Mouse (Mus musculus): ENCODE results near the gene Ces2f. TPM values are rescaled to one million over a fixed set of nuclear protein-coding genes. Genes with fewer than 3 reads are reported as not detected.
A peak's percentile ranks its signal among the peaks of the same experiment; 100 is the strongest.
"Not testable (repeated sequence)": the region's sequence is repeated elsewhere in the genome, so short reads cannot be mapped to it uniquely, and the experiment has no call there.

Gene Ces2f
- not detected in 2 replicates for total RNA-seq (2015; ENCODE audit: low replicate concordance)
- total RNA-seq (2017; ENCODE audit: low replicate concordance), result not detected in 2 replicates

- no peak for ATAC-seq (replicated peaks; ENCODE audit: low FRiP score, poor library complexity, severe bottlenecking)
These were observed at the start of gene Ces2f for GRCm38 (mm10) chr8:104947056-104947455. Gene Ces2f (plus strand): TSS chr8:104947356.

- no peak for ATAC-seq (replicated peaks; ENCODE audit: low FRiP score, poor library complexity, severe bottlenecking)
These were observed 45.4 kb upstream of the Ces2f start for GRCm38 (mm10) chr8:104901746-104902145.

- ATAC-seq (replicated peaks; ENCODE audit: low FRiP score, poor library complexity, severe bottlenecking), result no peak
These were observed 40.0 kb upstream of the Ces2f start for GRCm38 (mm10) chr8:104907111-104907510.

GRCm38 (mm10) chr8:104909021-104909420, 38.1 kb upstream of the Ces2f start:
- ATAC-seq (replicated peaks; ENCODE audit: low FRiP score, poor library complexity, severe bottlenecking), result not testable (repeated sequence)

DNA sequence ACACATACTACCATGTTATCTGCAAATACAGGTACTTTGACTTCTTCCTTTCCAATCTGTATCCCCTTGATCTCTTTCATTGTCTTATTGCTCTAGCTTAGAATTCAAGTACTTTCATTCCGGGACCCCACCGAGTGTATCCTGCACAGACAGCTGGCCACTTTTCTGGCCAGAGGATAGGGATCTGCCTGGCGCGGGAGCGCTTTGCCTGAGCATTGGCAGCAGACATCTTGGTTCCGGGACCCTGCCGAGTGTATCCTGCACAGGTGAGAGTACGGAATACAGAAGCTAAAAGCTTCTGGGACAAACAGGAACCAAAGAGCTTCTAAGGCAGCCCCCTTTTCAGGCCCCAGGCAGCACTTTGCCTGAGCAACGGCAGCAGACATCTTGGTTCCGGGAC, 37.5 kb upstream of the Ces2f start:
- not testable (repeated sequence) for ATAC-seq (replicated peaks; ENCODE audit: low FRiP score, poor library complexity, severe bottlenecking)

- ATAC-seq (replicated peaks; ENCODE audit: low FRiP score, poor library complexity, severe bottlenecking), result no peak
These were observed 21.1 kb upstream of the Ces2f start, which contains the start of gene Ces2e for GRCm38 (mm10) chr8:104925972-104926596. Gene Ces2e (plus strand): TSS chr8:104926260.

- no peak for ATAC-seq (replicated peaks; ENCODE audit: low FRiP score, poor library complexity, severe bottlenecking)
These were observed 19.9 kb upstream of the Ces2f start for GRCm38 (mm10) chr8:104927301-104927700.

DNA sequence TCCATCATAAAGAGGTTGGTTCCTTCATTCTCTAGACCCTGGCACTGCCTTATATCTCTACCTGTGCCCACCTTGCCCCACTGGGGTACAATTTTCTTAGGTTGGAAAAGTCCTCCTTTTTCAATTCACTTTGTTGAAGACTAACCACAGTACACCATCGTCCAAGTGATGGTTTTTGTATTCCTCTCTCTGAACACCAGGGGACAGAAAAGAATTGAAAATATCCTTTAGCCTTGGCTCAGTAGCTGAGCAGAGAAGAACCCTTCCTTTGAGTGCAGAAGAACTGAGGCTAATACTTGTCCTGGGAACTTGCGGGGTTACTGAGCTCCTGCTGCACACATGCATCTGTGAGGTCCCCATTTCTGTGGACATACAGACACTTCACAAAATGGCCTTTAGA, 2.5 kb upstream of the Ces2f start:
- ATAC-seq (replicated peaks; ENCODE audit: low FRiP score, poor library complexity, severe bottlenecking), result no peak

GRCm38 (mm10) chr8:104949031-104949430, 1.9 kb downstream of the Ces2f start:
- no peak for ATAC-seq (replicated peaks; ENCODE audit: low FRiP score, poor library complexity, severe bottlenecking)

DNA sequence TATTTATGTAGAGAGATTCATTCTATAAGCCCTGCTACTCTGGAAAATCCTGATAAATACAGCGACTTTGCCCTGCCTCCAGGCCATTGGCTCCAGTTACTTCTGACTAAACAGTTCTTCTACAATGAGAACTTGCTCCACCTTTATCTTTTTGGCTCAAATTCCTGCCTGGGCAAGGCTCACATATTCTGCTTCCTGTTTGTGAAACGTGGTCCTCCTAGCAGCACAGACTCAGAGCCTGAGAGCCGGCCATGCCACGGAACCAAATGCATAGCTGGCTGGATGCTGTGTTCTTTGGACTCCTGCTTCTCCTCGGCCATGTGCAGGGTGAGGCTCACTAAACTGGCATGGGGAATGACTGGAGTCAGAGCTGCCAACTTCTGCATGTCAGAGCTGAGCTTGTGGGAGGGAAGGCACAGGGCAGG, 14.4 kb downstream of the Ces2f start, which contains the start of gene Ces2g:
Gene Ces2g (plus strand): TSS at position 182 of the 425 bp plus-strand sequence.
- peak; percentile 69 for ATAC-seq (replicated peaks; ENCODE audit: low FRiP score, poor library complexity, severe bottlenecking)

DNA sequence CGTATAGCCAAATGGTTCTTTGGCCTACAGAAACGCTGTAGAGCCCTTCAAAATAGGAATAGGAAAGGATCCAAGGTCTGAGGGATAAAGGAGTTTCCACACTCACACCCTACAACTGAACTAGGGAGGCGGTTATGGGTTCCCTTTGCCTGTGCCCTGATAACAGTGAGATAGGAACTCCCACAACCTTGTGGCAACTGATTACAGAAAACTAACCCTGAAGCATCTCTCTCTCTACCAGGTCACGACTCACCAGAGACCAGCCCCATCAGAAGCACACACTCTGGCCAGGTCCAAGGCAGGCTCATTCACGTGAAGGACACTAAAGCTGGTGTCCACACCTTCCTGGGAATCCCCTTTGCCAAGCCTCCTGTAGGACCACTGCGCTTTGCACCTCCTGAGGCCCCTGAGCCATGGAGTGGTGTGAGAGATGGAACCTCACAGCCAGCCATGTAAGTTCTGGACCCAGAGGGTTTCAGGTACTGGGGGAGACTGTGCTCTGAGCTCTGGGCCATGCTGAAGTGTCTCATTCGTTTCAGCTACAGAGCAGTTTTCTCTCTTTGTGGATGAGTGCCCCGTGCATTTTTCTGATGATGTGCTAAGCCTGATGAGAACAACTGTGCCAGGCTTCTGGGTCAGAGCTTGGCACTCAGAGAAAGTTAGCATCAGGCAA, 15.2 kb downstream of the Ces2f start:
- peak; percentile 89 for ATAC-seq (replicated peaks; ENCODE audit: low FRiP score, poor library complexity, severe bottlenecking)

DNA sequence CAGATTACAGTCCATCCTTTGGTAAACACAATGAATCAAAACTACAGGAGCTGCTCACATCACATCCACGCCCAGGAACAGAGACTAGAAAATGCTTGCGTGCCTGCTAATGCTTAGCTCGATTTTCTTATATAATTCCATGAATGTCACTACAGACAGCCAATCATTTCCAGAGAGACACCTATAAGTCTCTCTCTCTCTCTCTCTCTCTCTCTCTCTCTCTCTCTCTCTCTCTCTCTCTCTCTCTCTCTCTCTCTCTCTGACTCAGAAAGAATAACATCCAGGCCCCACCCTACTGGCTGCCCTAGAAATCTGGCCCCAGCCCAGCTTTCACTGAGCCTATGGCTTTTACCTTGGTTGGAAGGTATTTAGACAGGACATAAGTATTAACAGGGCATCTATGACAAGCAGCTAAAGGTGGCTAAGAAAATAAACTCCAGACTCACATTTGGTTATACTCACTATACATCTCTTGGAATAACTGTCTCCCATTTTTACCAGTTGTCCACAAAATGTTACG, 16.3 kb downstream of the Ces2f start:
- ATAC-seq (replicated peaks; ENCODE audit: low FRiP score, poor library complexity, severe bottlenecking), result 0 out of 2 replicates have a peak, but pooled peaks have one; percentile 5

DNA sequence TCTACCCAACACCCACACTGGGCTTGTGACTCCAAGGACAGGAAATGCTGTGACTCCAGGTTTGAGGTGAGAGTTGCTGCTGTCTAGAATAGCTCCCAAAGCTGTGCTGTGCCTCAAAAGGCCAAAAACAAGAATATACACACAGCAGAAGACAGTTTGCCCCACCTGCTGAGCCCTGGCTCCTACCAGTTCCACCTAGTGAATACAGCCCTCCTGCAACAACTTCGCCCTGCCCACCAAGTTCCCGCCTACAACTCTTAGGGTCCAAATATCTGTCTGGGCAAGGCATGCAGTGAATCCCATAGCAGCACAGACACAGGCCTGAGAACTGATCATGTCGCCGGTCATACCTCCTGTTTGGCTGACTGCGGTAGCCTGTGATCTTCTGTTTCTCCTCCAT, 37.0 kb downstream of the Ces2f start:
- no peak for ATAC-seq (replicated peaks; ENCODE audit: low FRiP score, poor library complexity, severe bottlenecking)

GRCm38 (mm10) chr8:104984942-104985341, 37.8 kb downstream of the Ces2f start:
- ATAC-seq (replicated peaks; ENCODE audit: low FRiP score, poor library complexity, severe bottlenecking), result no peak

DNA sequence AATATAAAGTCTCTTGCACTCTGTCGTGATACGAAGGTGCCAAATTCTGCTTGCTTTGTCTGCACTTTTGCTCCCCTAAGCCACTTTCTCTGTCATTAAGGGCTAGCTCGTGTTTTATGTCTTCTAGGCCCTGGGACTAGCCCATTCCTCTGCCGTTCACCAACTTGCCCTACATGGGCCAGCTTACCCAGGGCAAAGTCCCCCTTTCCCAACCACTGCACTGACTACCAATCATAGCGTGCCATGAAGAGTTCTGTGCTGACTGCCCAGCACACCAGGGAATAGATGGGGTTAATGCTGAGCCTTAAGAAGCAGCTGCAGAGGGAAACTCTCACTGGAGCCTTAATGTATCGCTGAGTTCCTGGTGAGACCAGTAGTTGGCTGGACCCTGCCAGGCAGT, 51.0 kb downstream of the Ces2f start:
- no peak for ATAC-seq (replicated peaks; ENCODE audit: low FRiP score, poor library complexity, severe bottlenecking)

DNA sequence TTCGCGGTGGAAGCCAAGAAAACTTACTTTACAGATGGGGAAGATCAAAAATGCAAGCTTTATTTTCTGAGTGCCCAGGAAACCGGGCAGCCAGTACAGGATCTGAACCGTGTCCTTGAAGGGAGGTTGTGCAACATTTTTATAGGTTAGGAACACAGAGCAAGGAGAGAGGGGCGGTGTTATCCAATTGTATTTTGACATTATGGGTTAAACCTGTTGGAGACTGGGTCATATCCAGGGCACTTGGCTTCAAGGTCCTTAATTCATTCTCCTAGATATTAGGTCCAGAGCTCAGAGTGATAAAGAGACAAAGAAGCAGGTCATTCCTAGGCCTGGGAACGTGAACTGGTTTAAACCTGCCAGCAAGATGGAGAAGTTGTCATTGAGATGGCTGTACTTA, 52.0 kb downstream of the Ces2f start:
- ATAC-seq (replicated peaks; ENCODE audit: low FRiP score, poor library complexity, severe bottlenecking), result no peak

- no peak for ATAC-seq (replicated peaks; ENCODE audit: low FRiP score, poor library complexity, severe bottlenecking)
These were observed 53.4 kb downstream of the Ces2f start, which contains the start of gene Ces2h for GRCm38 (mm10) chr8:105000586-105000985. Gene Ces2h (plus strand): TSS chr8:105000853.
